Mouse (Mus musculus) E14TG2a.4 (cell line): Measurements from ENCODE around the gene Sec61g.

ENCODE experiments used
- H3K27me3 ChIP-seq: 2 replicates; pipeline ENCODE4 v1.6.1; 2014; ENCODE audit warnings: low read length, control low read depth; ENCODE audit not compliant: insufficient read depth
- H3K36me3 ChIP-seq: 2 replicates; pipeline ENCODE4 v1.6.1; 2014; ENCODE audit warnings: low read length, control low read depth; ENCODE audit not compliant: insufficient read depth
- H3K4me1 ChIP-seq: replicated peaks from 2 replicates; pipeline ENCODE4 v1.6.1; 2014; ENCODE audit warnings: low read depth, low read length, control low read depth
- H3K4me3 ChIP-seq: replicated peaks from 2 replicates; pipeline ENCODE4 v1.5.1; 2014; ENCODE audit warnings: mild to moderate bottlenecking, low read length
- H3K9me3 ChIP-seq: 2 replicates; pipeline ENCODE4 v1.6.1; 2014; ENCODE audit warnings: low read length, control low read depth
- CTCF ChIP-seq: conservative IDR thresholded peaks from 2 replicates; pipeline ENCODE4 v1.5.1; 2014; ENCODE audit warnings: low read length
- NANOG ChIP-seq: IDR thresholded peaks from 2 replicates; pipeline ENCODE4 v1.6.1; 2014; ENCODE audit warnings: borderline replicate concordance, low read length, mixed read lengths
- POU5F1 ChIP-seq: IDR thresholded peaks from 2 replicates; pipeline ENCODE4 v1.6.1; 2014; ENCODE audit warnings: low read length, borderline replicate concordance

The Sec61g gene

DNA sequence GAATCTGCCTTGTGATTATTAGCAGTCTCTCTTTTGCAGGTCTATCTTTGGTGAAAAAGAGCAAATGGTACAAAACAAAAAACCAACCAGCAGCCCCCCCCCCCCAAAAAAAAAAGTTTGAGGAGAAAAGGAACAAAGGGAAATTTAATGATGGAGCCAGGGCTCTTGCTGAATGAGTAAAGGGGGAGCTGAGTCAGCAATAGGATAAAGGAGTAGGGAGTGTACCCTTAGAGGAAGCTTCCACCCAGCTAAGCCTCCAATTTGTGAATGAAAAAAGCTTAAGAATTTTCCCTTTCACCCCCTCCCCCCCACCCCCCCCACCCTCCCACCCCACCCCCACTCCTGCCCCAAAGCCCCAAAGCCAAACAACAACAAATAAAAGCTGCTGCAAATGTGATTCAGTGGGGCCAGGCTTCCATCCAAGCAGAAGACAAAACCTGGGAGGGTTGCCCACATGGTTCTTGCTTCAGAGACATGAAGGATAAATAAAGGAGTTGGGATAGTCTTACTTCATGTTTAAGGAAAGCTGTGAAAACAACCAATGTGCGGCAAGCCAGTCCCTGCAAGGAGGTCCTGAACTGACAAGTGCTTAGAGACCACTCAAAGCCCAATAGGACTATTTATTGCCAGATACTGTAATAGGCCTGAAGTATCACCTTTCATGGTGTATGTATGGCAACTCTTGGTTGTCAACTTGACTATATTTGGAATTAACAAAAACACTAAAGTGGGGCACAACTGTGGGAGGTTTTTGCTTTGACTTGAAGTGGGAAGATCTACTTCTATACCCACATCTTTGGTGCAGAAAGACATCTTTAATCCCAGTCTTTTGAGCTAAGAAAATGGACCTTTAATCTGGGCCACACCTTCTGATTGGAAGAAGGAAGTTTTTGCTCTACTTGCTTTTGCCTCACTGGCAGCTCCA is 9.3 kb downstream of the Sec61g start:
- H3K4me1 ChIP-seq = peaks cover 52% of the 10 kb centered on the region
- H3K27me3 ChIP-seq = no peaks in the 10 kb centered on the region
- H3K4me3 ChIP-seq = no peak overlapping the region
- peaks cover 6% of the 10 kb centered on the region; the same call in 1 of the 2 replicates for H3K9me3 ChIP-seq
- H3K36me3 ChIP-seq = peaks cover 47% of the 10 kb centered on the region
- TF ChIP-seq NANOG (no peak; the same call in 1 of the 2 replicates), POU5F1 (no peak), CTCF (no peak)
